Mouse (Mus musculus): ENCODE measurements at regions not wholly inside any gene's neighbourhood (a gene's known extent, or its start where the extent isn't known, plus 50 kb on each side); places are given as distances from the start of the nearest gene placed in this dataset.

DNA sequence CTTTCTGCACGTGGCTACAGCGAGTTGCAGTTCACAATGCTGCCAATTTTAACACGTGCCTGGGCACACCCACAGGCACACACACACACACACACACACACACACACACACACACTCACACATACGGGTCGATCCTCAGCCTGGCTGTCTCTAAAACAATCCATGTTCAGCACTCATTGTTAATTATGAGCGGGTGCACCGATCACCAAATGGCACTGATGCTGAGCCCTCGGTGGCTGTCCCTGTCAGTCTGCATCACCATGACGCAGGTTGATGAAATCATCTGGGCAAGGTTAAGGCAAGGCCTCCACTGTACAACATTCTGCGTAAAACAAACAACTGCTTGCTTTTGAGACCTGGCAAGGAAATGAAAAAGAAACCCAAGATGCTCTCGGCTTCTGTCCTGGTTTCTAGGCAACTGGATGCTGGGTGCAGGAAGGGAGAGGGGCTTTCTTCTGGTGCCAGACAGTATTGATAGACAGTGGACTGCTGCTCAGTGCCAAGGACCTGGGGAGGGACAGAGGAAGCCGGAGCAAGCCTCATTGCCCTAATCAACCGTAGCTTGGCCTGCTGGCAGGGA, 187.3 kb downstream of the Wdr11 start:
- TF ChIP-seq POLR2A (IDR thresholded peaks at IDR 0.05; ENCODE audit: insufficient read depth, low read depth, low read length) (no peak), CTCF (IDR thresholded peaks at IDR 0.05) (no peak), EP300 (IDR thresholded peaks at IDR 0.05; ENCODE audit: insufficient read depth, low read depth, low read length) (no peak)

Measured in heart, adult 2 months (tissue).